Mouse (Mus musculus) embryonic facial prominence, embryonic 14.5 days (tissue): ENCODE results near the gene Syt15. TPM values are rescaled to one million over a fixed set of nuclear protein-coding genes. Genes with fewer than 3 reads are reported as not detected.

Experiments
- ATAC-seq: fragments of 200-750 bp; cut with Nextera tagmentation; 2 replicates; pipeline ENCODE4 v1.8.0; 2017; ENCODE audit warnings: low read depth, moderate number of reproducible peaks, moderate TSS enrichment
- DNase-seq: peaks from one replicate; pipeline ENCODE4 v3.0.0-alpha.2; 2015; ENCODE audit warnings: low spot score
- H3K27ac ChIP-seq: fragments of 300-500 bp; sonication (generic); replicated peaks from 2 replicates; pipeline ENCODE4 v1.5.1; 2014; ENCODE audit warnings: low read depth, mild to moderate bottlenecking, low read length, moderate library complexity
- H3K27me3 ChIP-seq: fragments of 300-500 bp; sonication (generic); replicated peaks from 2 replicates; pipeline ENCODE4 v1.6.1; 2014; ENCODE audit warnings: low read length; ENCODE audit not compliant: control insufficient read depth, insufficient read depth
- H3K36me3 ChIP-seq: fragments of 300-500 bp; sonication (generic); 2 replicates; pipeline ENCODE4 v1.6.1; 2014; ENCODE audit warnings: low read length, mixed read lengths; ENCODE audit not compliant: control insufficient read depth, insufficient read depth
- H3K4me1 ChIP-seq: fragments of 300-500 bp; sonication (generic); 2 replicates; pipeline ENCODE4 v1.6.1; 2014; ENCODE audit warnings: antibody characterized with exemption, low read length; ENCODE audit not compliant: control insufficient read depth, insufficient read depth
- H3K4me2 ChIP-seq: fragments of 300-500 bp; sonication (generic); 2 replicates; pipeline ENCODE4 v1.6.1; 2014; ENCODE audit warnings: low read depth, mild to moderate bottlenecking, low read length, moderate library complexity, mixed read lengths
- H3K4me3 ChIP-seq: fragments of 300-500 bp; sonication (generic); 2 replicates; pipeline ENCODE4 v1.5.1; 2014; ENCODE audit warnings: low read depth, mild to moderate bottlenecking, low read length
- H3K9ac ChIP-seq: fragments of 300-500 bp; sonication (generic); 2 replicates; pipeline ENCODE4 v1.6.1; 2014; ENCODE audit warnings: low read depth, mild to moderate bottlenecking, low read length, moderate library complexity, mixed read lengths
- H3K9me3 ChIP-seq: fragments of 300-500 bp; sonication (generic); 2 replicates; pipeline ENCODE4 v1.6.1; 2016; ENCODE audit warnings: low read length; ENCODE audit not compliant: control insufficient read depth
- WGBS: fragments of 180-500 bp; shearing (Covaris S2); extraction: QIAGEN DNeasy Blood & Tissue Kit; methylation state at CpG from one replicate; pipeline ENCODE4 v1.1.7; 2014; 5-methylcytosine and 5-hydroxymethylcytosine counted together
- polyA plus RNA-seq: library from polyadenylated mRNA; unstranded; fragments of >200 nt; fragmentation: Nextera tagmentation; extraction: Ambion mirVana; gene quantifications from 2 replicates; pipeline ENCODE4 v1.2.1, GENCODE M21; 2014

Syt15 gene
- polyA plus RNA-seq, 1 experiment from 2014 or later = 0.60 TPM

GRCm38 (mm10) chr14:34220426-34220825 is 1.0 kb downstream of the Syt15 start:
- H3K4me3 ChIP-seq = no peak overlapping the region; the same call in 1 of the 2 replicates
- no peak for DNase-seq
- H3K4me2 ChIP-seq = no peak overlapping the region
- H3K9me3 ChIP-seq = no peaks in the 10 kb centered on the region
- ATAC-seq = no peak
- H3K27me3 ChIP-seq = peaks cover 26% of the 10 kb centered on the region
- H3K4me1 ChIP-seq = peaks cover 5% of the 10 kb centered on the region; the same call in 1 of the 2 replicates
- 70% methylated on average over 5 of the region's 5 CpGs for WGBS
- H3K27ac ChIP-seq = no peak overlapping the region
- H3K36me3 ChIP-seq = no peaks in the 10 kb centered on the region
- no peak overlapping the region for H3K9ac ChIP-seq

DNA sequence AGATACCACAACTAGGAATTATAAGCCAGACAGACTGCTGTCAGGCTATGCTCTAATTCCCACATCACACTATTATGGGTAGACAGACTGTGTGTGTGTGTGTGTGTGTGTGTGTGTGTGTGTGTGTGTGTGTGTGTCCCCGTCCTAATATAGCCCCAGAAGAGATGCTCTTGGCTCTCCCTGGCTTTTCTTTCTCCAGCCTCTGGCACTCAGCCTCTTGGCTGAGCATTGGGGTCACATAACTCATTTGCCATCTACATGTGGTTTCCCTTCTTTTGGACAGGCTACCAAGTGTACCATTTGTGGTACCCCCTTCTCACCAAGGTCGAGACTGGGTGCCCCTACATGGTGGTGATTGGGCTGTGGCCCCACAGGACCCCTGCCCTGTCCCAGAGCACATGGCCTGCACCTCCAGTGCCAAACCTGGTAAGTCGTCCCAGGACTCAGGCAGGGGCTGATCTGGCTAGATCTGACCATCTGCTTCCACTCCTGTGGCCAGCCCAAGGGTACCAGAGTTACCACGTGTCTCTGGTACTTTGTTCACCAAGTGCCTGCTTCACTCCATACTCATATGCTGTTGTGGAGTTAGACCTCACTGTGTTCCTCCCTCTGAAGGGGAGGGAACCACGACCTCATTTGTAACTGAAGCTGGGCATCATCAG is 2.2 kb downstream of the Syt15 start:
- WGBS = 58% methylated on average over 5 of the region's 5 CpGs
- no peak for DNase-seq

GRCm38 (mm10) chr14:34223362-34223898 is 4.0 kb downstream of the Syt15 start:
- Histone ChIP-seq H3K36me3 (no peaks in the 10 kb centered on the region), H3K4me1 (no peaks in the 10 kb centered on the region), H3K27ac (no peak overlapping the region), H3K27me3 (peaks cover 26% of the 10 kb centered on the region), H3K4me3 (no peak overlapping the region), H3K4me2 (no peak overlapping the region), H3K9ac (no peak overlapping the region), H3K9me3 (no peaks in the 10 kb centered on the region)
- DNase-seq (no peak), ATAC-seq (no peak)
- 71% methylated on average over 5 of the region's 5 CpGs for WGBS

More for the DNA sequence above, 2.2 kb downstream of the Syt15 start:
- Histone ChIP-seq H3K36me3 (no peaks in the 10 kb centered on the region), H3K4me2 (no peak overlapping the region), H3K27ac (no peak overlapping the region), H3K4me3 (no peak overlapping the region), H3K9ac (no peak overlapping the region), H3K27me3 (peaks cover 26% of the 10 kb centered on the region), H3K9me3 (no peaks in the 10 kb centered on the region), H3K4me1 (no peaks in the 10 kb centered on the region)
- ATAC-seq = no peak

DNA sequence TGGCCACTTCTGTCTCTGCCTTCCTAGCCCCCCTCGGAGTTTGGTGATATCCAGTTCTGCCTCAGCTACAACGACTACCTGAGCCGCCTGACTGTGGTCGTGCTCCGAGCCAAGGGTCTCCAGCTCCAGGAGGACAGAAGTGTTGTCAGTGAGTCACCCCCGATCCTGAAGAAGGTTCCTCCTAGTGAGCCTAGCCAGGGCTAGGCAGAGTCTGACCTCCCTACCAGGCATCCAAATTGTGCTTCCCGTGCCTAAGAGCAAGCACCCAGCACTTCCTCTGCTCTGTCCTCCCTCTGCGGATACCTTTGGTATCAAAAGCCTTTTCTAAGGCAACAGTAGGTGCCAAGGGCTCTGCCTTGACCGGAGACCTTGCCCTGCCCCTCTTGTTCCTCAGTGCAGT is 6.6 kb downstream of the Syt15 start:
- Histone ChIP-seq H3K27ac (no peak overlapping the region), H3K27me3 (peaks cover 2% of the 10 kb centered on the region), H3K4me1 (no peaks in the 10 kb centered on the region), H3K9ac (no peak overlapping the region), H3K9me3 (no peaks in the 10 kb centered on the region), H3K36me3 (no peaks in the 10 kb centered on the region), H3K4me3 (no peak overlapping the region), H3K4me2 (no peak overlapping the region)
- WGBS = 86% methylated on average over 9 of the region's 9 CpGs
- DNase-seq (no peak), ATAC-seq (no peak)

DNA sequence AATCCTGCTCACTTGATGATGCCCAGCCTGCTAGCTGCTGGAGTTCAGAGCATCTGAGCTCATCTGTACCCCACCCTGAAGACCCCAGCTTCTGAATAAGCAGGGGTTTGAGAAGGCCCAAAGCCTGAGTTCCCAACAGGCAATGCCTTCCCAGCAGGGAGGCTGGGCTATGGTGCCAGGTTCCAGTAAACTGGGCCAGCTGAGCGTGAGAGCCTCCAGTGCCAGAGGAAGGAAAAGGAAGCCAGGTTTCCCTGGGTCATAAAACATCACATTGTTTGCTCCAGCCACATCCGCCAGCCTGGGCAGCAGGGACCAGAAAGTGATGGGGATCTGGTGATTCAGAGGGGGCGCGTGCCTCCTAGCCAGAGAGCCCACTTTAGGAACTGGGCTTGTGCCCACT is 7.2 kb downstream of the Syt15 start:
- H3K36me3 ChIP-seq = no peaks in the 10 kb centered on the region
- WGBS = 86% methylated on average over 4 of the region's 4 CpGs
- H3K4me3 ChIP-seq = no peak overlapping the region
- H3K4me2 ChIP-seq = no peak overlapping the region
- H3K27me3 ChIP-seq = no peaks in the 10 kb centered on the region
- H3K9ac ChIP-seq = no peak overlapping the region
- ATAC-seq (no peak), DNase-seq (no peak)
- no peaks in the 10 kb centered on the region for H3K9me3 ChIP-seq
- no peak overlapping the region for H3K27ac ChIP-seq
- H3K4me1 ChIP-seq = no peaks in the 10 kb centered on the region

DNA sequence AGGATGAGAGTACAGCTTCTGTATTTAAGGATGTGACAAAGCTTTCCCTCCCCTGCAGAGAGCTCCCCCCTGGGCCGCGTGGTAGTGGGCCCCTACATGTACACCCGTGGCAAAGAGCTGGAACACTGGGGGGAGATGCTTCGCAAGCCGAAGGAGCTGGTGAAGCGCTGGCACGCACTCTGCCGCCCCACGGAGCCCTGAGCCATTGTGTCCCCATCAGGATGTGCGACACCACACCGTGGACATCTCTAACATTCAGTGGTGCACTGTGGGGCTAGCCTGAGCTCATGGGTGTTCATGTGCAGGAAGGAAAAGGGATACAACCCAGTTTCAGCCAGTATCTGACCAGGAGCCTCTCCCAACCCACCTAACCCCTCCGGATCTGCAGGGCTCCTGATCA is 8.6 kb downstream of the Syt15 start:
- no peaks in the 10 kb centered on the region for H3K4me1 ChIP-seq
- H3K27me3 ChIP-seq = no peaks in the 10 kb centered on the region
- no peaks in the 10 kb centered on the region for H3K9me3 ChIP-seq
- no peak overlapping the region for H3K9ac ChIP-seq
- no peaks in the 10 kb centered on the region for H3K36me3 ChIP-seq
- no peak overlapping the region for H3K4me2 ChIP-seq
- WGBS = 77% methylated on average over 12 of the region's 12 CpGs
- ATAC-seq = no peak
- H3K27ac ChIP-seq = no peak overlapping the region
- DNase-seq = no peak
- no peak overlapping the region for H3K4me3 ChIP-seq

GRCm38 (mm10) chr14:34228830-34229506 is 9.6 kb downstream of the Syt15 start:
- no peaks in the 10 kb centered on the region for H3K4me1 ChIP-seq
- no peak overlapping the region for H3K9ac ChIP-seq
- no peaks in the 10 kb centered on the region for H3K36me3 ChIP-seq
- no peaks in the 10 kb centered on the region for H3K9me3 ChIP-seq
- H3K4me2 ChIP-seq = no peak overlapping the region
- no peaks in the 10 kb centered on the region for H3K27me3 ChIP-seq
- 83% methylated on average over 10 of the region's 10 CpGs for WGBS
- no peak overlapping the region for H3K27ac ChIP-seq
- DNase-seq (no peak), ATAC-seq (no peak)
- no peak overlapping the region for H3K4me3 ChIP-seq

DNA sequence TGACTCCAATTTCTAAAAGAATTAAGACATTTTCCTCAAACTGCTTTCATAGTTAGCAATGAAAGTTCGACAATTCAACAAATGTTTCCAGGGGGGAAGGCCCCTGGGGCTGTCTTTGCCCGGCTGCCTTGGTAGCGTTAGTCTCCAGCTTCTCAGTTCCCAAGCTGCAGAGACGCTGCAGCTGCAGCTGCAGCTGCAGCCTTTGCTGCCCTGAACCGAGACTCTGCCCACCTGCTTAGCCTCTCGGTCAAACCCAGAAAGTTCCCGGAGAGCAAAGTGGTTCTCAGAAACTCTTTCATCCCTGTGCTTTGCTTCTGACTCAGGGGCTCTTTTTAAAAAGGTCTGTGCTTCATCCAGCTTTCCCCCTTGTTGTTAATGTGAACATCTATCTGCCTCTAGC is 12.9 kb downstream of the Syt15 start:
- Histone ChIP-seq H3K9ac (no peak overlapping the region), H3K27ac (no peak overlapping the region), H3K4me3 (no peak overlapping the region), H3K27me3 (no peaks in the 10 kb centered on the region), H3K4me2 (no peak overlapping the region), H3K36me3 (0 out of 2 replicates have a peak, but pooled peaks cover under 1% of the 10 kb centered on the region), H3K4me1 (no peaks in the 10 kb centered on the region), H3K9me3 (no peaks in the 10 kb centered on the region)
- ATAC-seq (no peak), DNase-seq (no peak)
- 38% methylated on average over 7 of the region's 7 CpGs for WGBS
